Comparison of ENCODE assay signal across 8 mouse cellular contexts in genomic region chr7:45682144-45683126, GRCm38 (mm10). TPM values are rescaled to one million over a fixed set of nuclear protein-coding genes. Genes with fewer than 3 reads are reported as not detected.
DNase-seq lines count a peak whose midpoint lies in the region; ATAC-seq and TF ChIP-seq lines count a peak whose summit lies in the region.

No protein-coding gene starts in this region.

- WGBS in embryonic facial prominence, embryonic 13.5 days, result 30% methylated on average over 14 of the region's 14 CpGs
- WGBS in heart, embryonic 10.5 days, result 29% methylated on average over 14 of the region's 14 CpGs
- 33% methylated on average over 14 of the region's 14 CpGs for WGBS in limb, embryonic 14.5 days
- 28% methylated on average over 14 of the region's 14 CpGs for WGBS in midbrain, embryonic 16.5 days

- H3K9me3 ChIP-seq in embryonic facial prominence, embryonic 13.5 days, result no peaks in the 10 kb centered on the region
- no peaks in the 10 kb centered on the region for H3K9me3 ChIP-seq in heart, embryonic 10.5 days
- no peaks in the 10 kb centered on the region for H3K9me3 ChIP-seq in limb, embryonic 14.5 days (ENCODE audit: control insufficient read depth, low read length)
- no peaks in the 10 kb centered on the region for H3K9me3 ChIP-seq in midbrain, embryonic 16.5 days (replicated peaks; ENCODE audit: control insufficient read depth, low read length, poor library complexity, severe bottlenecking)

- DNase-seq in A20 (ENCODE audit: low read depth, low spot score), result peak; percentile 91
- peak; percentile 91 for DNase-seq in adrenal gland, postnatal 36 days
- peak; percentile 95 for DNase-seq in heart, embryonic 10.5 days (ENCODE audit: low spot score)
- DNase-seq in kidney, adult 9 months, result peak; percentile 88
- peak; percentile 88 for DNase-seq in limb, embryonic 14.5 days (ENCODE audit: low spot score)
- DNase-seq in spleen, adult 18-20 months, result peak; percentile 64 to 85

- H3K9ac ChIP-seq in embryonic facial prominence, embryonic 13.5 days, result peak overlapping the region; percentile 41; the same call in 1 of the 2 replicates
- H3K9ac ChIP-seq in limb, embryonic 14.5 days (ENCODE audit: low read depth, low read length, severe bottlenecking), result 0 out of 2 replicates have a peak overlapping the region, but pooled peaks have one; percentile 12
- H3K9ac ChIP-seq in midbrain, embryonic 16.5 days (ENCODE audit: low read depth, low read length), result peak overlapping the region; percentile 45; the same call in 1 of the 2 replicates

- 0 out of 2 replicates have a peak overlapping the region, but pooled peaks have one; percentile 13 for H3K4me3 ChIP-seq in embryonic facial prominence, embryonic 13.5 days
- peak overlapping the region; percentile 43 for H3K4me3 ChIP-seq in heart, embryonic 10.5 days
- H3K4me3 ChIP-seq in limb, embryonic 14.5 days (replicated peaks; ENCODE audit: low read length), result no peak overlapping the region
- peak overlapping the region; percentile 2; the same call in 1 of the 2 replicates for H3K4me3 ChIP-seq in midbrain, embryonic 16.5 days (ENCODE audit: low read depth, low read length)

- H3K4me2 ChIP-seq in embryonic facial prominence, embryonic 13.5 days, result peak overlapping the region; percentile 50
- H3K4me2 ChIP-seq in limb, embryonic 14.5 days (replicated peaks; ENCODE audit: low read depth, low read length, severe bottlenecking), result peak overlapping the region; percentile 18; the same call in 1 of the 2 replicates
- peak overlapping the region; percentile 37 for H3K4me2 ChIP-seq in midbrain, embryonic 16.5 days (ENCODE audit: low read length)

- peaks cover 48% of the 10 kb centered on the region for H3K4me1 ChIP-seq in embryonic facial prominence, embryonic 13.5 days
- peaks cover 58% of the 10 kb centered on the region for H3K4me1 ChIP-seq in heart, embryonic 10.5 days
- peaks cover 4% of the 10 kb centered on the region; the same call in 1 of the 2 replicates for H3K4me1 ChIP-seq in limb, embryonic 14.5 days (ENCODE audit: control insufficient read depth, insufficient read depth, low read length)
- peaks cover 3% of the 10 kb centered on the region; the same call in 1 of the 2 replicates for H3K4me1 ChIP-seq in midbrain, embryonic 16.5 days (ENCODE audit: control insufficient read depth, insufficient read depth, low read length)

- ATAC-seq in embryonic facial prominence, embryonic 13.5 days (ENCODE audit: insufficient number of reproducible peaks, insufficient read depth, low FRiP score, low TSS enrichment, low read depth), result no peak; the same call in 1 of the 2 replicates
- ATAC-seq in limb, embryonic 14.5 days (ENCODE audit: low FRiP score, low read depth), result peak; percentile 86
- peak; percentile 73 for ATAC-seq in midbrain, embryonic 16.5 days

- peak overlapping the region; percentile 51; the same call in 1 of the 2 replicates for H3K27ac ChIP-seq in embryonic facial prominence, embryonic 13.5 days
- H3K27ac ChIP-seq in heart, embryonic 10.5 days, result peak overlapping the region; percentile 91
- no peak overlapping the region for H3K27ac ChIP-seq in limb, embryonic 14.5 days (replicated peaks; ENCODE audit: low read depth, low read length)
- peak overlapping the region; percentile 36; the same call in 1 of the 2 replicates for H3K27ac ChIP-seq in midbrain, embryonic 16.5 days (ENCODE audit: low read length)

- peak; percentile 41; the same call in 1 of the 2 replicates for TF ChIP-seq POLR2A in limb, embryonic 14.5 days (IDR thresholded peaks at IDR 0.05; ENCODE audit: borderline replicate concordance, extremely low read depth, insufficient read depth, insufficient read length)

- H3K27me3 ChIP-seq in embryonic facial prominence, embryonic 13.5 days, result no peaks in the 10 kb centered on the region
- peaks cover 17% of the 10 kb centered on the region; the same call in 1 of the 2 replicates for H3K27me3 ChIP-seq in heart, embryonic 10.5 days (ENCODE audit: insufficient read depth, poor library complexity, severe bottlenecking)
- H3K27me3 ChIP-seq in limb, embryonic 14.5 days (ENCODE audit: control insufficient read depth, insufficient read depth, low read length), result no peaks in the 10 kb centered on the region
- H3K27me3 ChIP-seq in midbrain, embryonic 16.5 days (ENCODE audit: control insufficient read depth, insufficient read depth, low read depth, low read length), result no peaks in the 10 kb centered on the region

- no peaks in the 10 kb centered on the region for H3K36me3 ChIP-seq in embryonic facial prominence, embryonic 13.5 days
- no peaks in the 10 kb centered on the region for H3K36me3 ChIP-seq in heart, embryonic 10.5 days
- no peaks in the 10 kb centered on the region for H3K36me3 ChIP-seq in limb, embryonic 14.5 days (ENCODE audit: control insufficient read depth, insufficient read depth, low read length)
- H3K36me3 ChIP-seq in midbrain, embryonic 16.5 days (ENCODE audit: control insufficient read depth, insufficient read depth, low read length), result no peaks in the 10 kb centered on the region

RNA-seq across cellular contexts. Expression of gene Ntn5, which starts 1.4 kb away (rescaled TPM):
- under 1 TPM; 0.23 to 0.83 TPM for total RNA-seq in adrenal gland, postnatal 36 days (2021)
- polyA plus RNA-seq in embryonic facial prominence, embryonic 13.5 days (2015; fragmentation: Nextera tagmentation; extraction: Ambion mirVana), result 5.4 and 5.7 TPM in 2 replicates
- 0.13 and 0.14 TPM in 2 replicates for polyA plus RNA-seq in heart, embryonic 10.5 days (2016; fragmentation: Nextera tagmentation; extraction: Ambion mirVana)
- polyA plus RNA-seq in limb, embryonic 14.5 days (2012; rRNA removed), result 1.3 and 2.1 TPM in 2 replicates
- 0.59 and 0.86 TPM in 2 replicates for polyA plus RNA-seq in limb, embryonic 14.5 days (2014; fragmentation: Nextera tagmentation; extraction: Ambion mirVana)
- polyA plus RNA-seq in midbrain, embryonic 16.5 days (2015; fragmentation: Nextera tagmentation; extraction: Ambion mirVana), result 0.23 and 0.71 TPM in 2 replicates

RNA-seq across cellular contexts. Expression of gene Sec1, which starts 11.8 kb away (rescaled TPM):
- total RNA-seq in adrenal gland, postnatal 36 days (2021), result under 1 TPM; 0.23 to 0.99 TPM
- 6.3 and 6.8 TPM in 2 replicates for polyA plus RNA-seq in embryonic facial prominence, embryonic 13.5 days (2015; fragmentation: Nextera tagmentation; extraction: Ambion mirVana)
- 0.51 and 0.75 TPM in 2 replicates for polyA plus RNA-seq in heart, embryonic 10.5 days (2016; fragmentation: Nextera tagmentation; extraction: Ambion mirVana)
- polyA plus RNA-seq in limb, embryonic 14.5 days (2012; rRNA removed), result 1.7 and 2.8 TPM in 2 replicates
- polyA plus RNA-seq in limb, embryonic 14.5 days (2014; fragmentation: Nextera tagmentation; extraction: Ambion mirVana), result 0.46 and 0.92 TPM in 2 replicates
- polyA plus RNA-seq in midbrain, embryonic 16.5 days (2015; fragmentation: Nextera tagmentation; extraction: Ambion mirVana), result 0.24 and 0.28 TPM in 2 replicates

RNA-seq across cellular contexts. Expression of gene Fut2, which starts 16.2 kb away (rescaled TPM):
- under 1 TPM in 1 of 2 experiments, not detected in 1; 0.17 TPM for total RNA-seq in adrenal gland, postnatal 36 days (2021)
- polyA plus RNA-seq in embryonic facial prominence, embryonic 13.5 days (2015; fragmentation: Nextera tagmentation; extraction: Ambion mirVana), result 0.45 and 0.54 TPM in 2 replicates
- 1.1 and 1.3 TPM in 2 replicates for polyA plus RNA-seq in heart, embryonic 10.5 days (2016; fragmentation: Nextera tagmentation; extraction: Ambion mirVana)
- 1.1 and 1.4 TPM in 2 replicates for polyA plus RNA-seq in limb, embryonic 14.5 days (2012; rRNA removed)
- 2.2 and 2.9 TPM in 2 replicates for polyA plus RNA-seq in limb, embryonic 14.5 days (2014; fragmentation: Nextera tagmentation; extraction: Ambion mirVana)
- 0.16 TPM in 2 replicates for polyA plus RNA-seq in midbrain, embryonic 16.5 days (2015; fragmentation: Nextera tagmentation; extraction: Ambion mirVana)

RNA-seq across cellular contexts. Expression of gene Car11, which starts 17.2 kb away (rescaled TPM):
- 10 to 100 TPM in 1 of 2 experiments, 1 to 10 TPM in 1; 8.6 to 10.2 TPM for total RNA-seq in adrenal gland, postnatal 36 days (2021)
- 15.2 and 17.3 TPM in 2 replicates for polyA plus RNA-seq in embryonic facial prominence, embryonic 13.5 days (2015; fragmentation: Nextera tagmentation; extraction: Ambion mirVana)
- polyA plus RNA-seq in heart, embryonic 10.5 days (2016; fragmentation: Nextera tagmentation; extraction: Ambion mirVana), result 3.1 and 5.1 TPM in 2 replicates
- 34.1 and 46.4 TPM in 2 replicates for polyA plus RNA-seq in limb, embryonic 14.5 days (2012; rRNA removed)
- polyA plus RNA-seq in limb, embryonic 14.5 days (2014; fragmentation: Nextera tagmentation; extraction: Ambion mirVana), result 9.5 and 10.6 TPM in 2 replicates
- polyA plus RNA-seq in midbrain, embryonic 16.5 days (2015; fragmentation: Nextera tagmentation; extraction: Ambion mirVana), result 71.6 and 89.9 TPM in 2 replicates

RNA-seq across cellular contexts. Expression of gene Dbp, which starts 22.5 kb away (rescaled TPM):
- 100 to 1,000 TPM; 125 to 262 TPM for total RNA-seq in adrenal gland, postnatal 36 days (2021)
- 7.8 and 10.2 TPM in 2 replicates for polyA plus RNA-seq in embryonic facial prominence, embryonic 13.5 days (2015; fragmentation: Nextera tagmentation; extraction: Ambion mirVana)
- polyA plus RNA-seq in heart, embryonic 10.5 days (2016; fragmentation: Nextera tagmentation; extraction: Ambion mirVana), result 2.7 and 3.2 TPM in 2 replicates
- polyA plus RNA-seq in limb, embryonic 14.5 days (2012; rRNA removed), result 15.1 and 16.8 TPM in 2 replicates
- 7.0 and 8.9 TPM in 2 replicates for polyA plus RNA-seq in limb, embryonic 14.5 days (2014; fragmentation: Nextera tagmentation; extraction: Ambion mirVana)
- polyA plus RNA-seq in midbrain, embryonic 16.5 days (2015; fragmentation: Nextera tagmentation; extraction: Ambion mirVana), result 2.3 and 3.4 TPM in 2 replicates
